Mouse (Mus musculus): ENCODE data around the gene Sdk1. TPM values are rescaled to one million over a fixed set of nuclear protein-coding genes. Genes with fewer than 3 reads are reported as not detected.

The Sdk1 gene
- polyA plus RNA-seq, 1 experiment from 2014 or later: 2.3 TPM

GRCm38 (mm10) chr5:141542890-141543666, 301.8 kb downstream of the Sdk1 start:
- H3K36me3 ChIP-seq (ENCODE audit: control insufficient read depth, insufficient read depth, low read length): no peaks in the 10 kb centered on the region
- peaks cover 4% of the 10 kb centered on the region; the same call in 1 of the 2 replicates for H3K4me1 ChIP-seq (ENCODE audit: control insufficient read depth, insufficient read depth, low read length)
- H3K4me2 ChIP-seq (ENCODE audit: low read depth): no peak overlapping the region
- no peak overlapping the region for H3K4me3 ChIP-seq (ENCODE audit: low read depth, low read length)
- WGBS: 18% methylated on average over 8 of the region's 8 CpGs
- H3K27me3 ChIP-seq (ENCODE audit: control insufficient read depth, insufficient read depth, low read length): no peaks in the 10 kb centered on the region
- H3K9ac ChIP-seq (ENCODE audit: low read length): no peak overlapping the region
- no peak for ATAC-seq (ENCODE audit: insufficient read depth, low FRiP score, low TSS enrichment)
- DNase-seq (ENCODE audit: low spot score): no peak
- H3K27ac ChIP-seq (ENCODE audit: low read depth, low read length): no peak overlapping the region
- H3K9me3 ChIP-seq (ENCODE audit: control insufficient read depth, low read length): no peaks in the 10 kb centered on the region

- no peak for ATAC-seq (ENCODE audit: insufficient read depth, low FRiP score, low TSS enrichment)
- H3K36me3 ChIP-seq (ENCODE audit: control insufficient read depth, insufficient read depth, low read length): no peaks in the 10 kb centered on the region
- no peak overlapping the region for H3K9ac ChIP-seq (ENCODE audit: low read length)
- no peaks in the 10 kb centered on the region for H3K4me1 ChIP-seq (ENCODE audit: control insufficient read depth, insufficient read depth, low read length)
- H3K27ac ChIP-seq (ENCODE audit: low read depth, low read length): no peak overlapping the region
- WGBS: 52% methylated on average over 9 of the region's 9 CpGs
- no peak overlapping the region for H3K4me3 ChIP-seq (ENCODE audit: low read depth, low read length)
- no peak for DNase-seq (ENCODE audit: low spot score)
- H3K4me2 ChIP-seq (ENCODE audit: low read depth): no peak overlapping the region
- H3K27me3 ChIP-seq (ENCODE audit: control insufficient read depth, insufficient read depth, low read length): no peaks in the 10 kb centered on the region
- H3K9me3 ChIP-seq (ENCODE audit: control insufficient read depth, low read length): no peaks in the 10 kb centered on the region
Measured at GRCm38 (mm10) chr5:141553444-141553843, 312.2 kb downstream of the Sdk1 start.

- DNase-seq (ENCODE audit: low spot score) (no peak), ATAC-seq (ENCODE audit: insufficient read depth, low FRiP score, low TSS enrichment) (no peak)
- no peaks in the 10 kb centered on the region for H3K9me3 ChIP-seq (ENCODE audit: control insufficient read depth, low read length)
- WGBS: 55% methylated on average over 4 of the region's 4 CpGs
- H3K4me2 ChIP-seq (ENCODE audit: low read depth): no peak overlapping the region
- H3K36me3 ChIP-seq (ENCODE audit: control insufficient read depth, insufficient read depth, low read length): no peaks in the 10 kb centered on the region
- H3K27me3 ChIP-seq (ENCODE audit: control insufficient read depth, insufficient read depth, low read length): no peaks in the 10 kb centered on the region
- H3K27ac ChIP-seq (ENCODE audit: low read depth, low read length): no peak overlapping the region
- no peak overlapping the region for H3K9ac ChIP-seq (ENCODE audit: low read length)
- no peak overlapping the region for H3K4me3 ChIP-seq (ENCODE audit: low read depth, low read length)
- H3K4me1 ChIP-seq (ENCODE audit: control insufficient read depth, insufficient read depth, low read length): no peaks in the 10 kb centered on the region
Measured at GRCm38 (mm10) chr5:141558731-141559130, 317.4 kb downstream of the Sdk1 start.

GRCm38 (mm10) chr5:141560325-141560724, 319.0 kb downstream of the Sdk1 start:
- WGBS: 47% methylated on average over 5 of the region's 5 CpGs
- DNase-seq (ENCODE audit: low spot score) (no peak), ATAC-seq (ENCODE audit: insufficient read depth, low FRiP score, low TSS enrichment) (no peak)

GRCm38 (mm10) chr5:141561989-141562560, 320.8 kb downstream of the Sdk1 start:
- H3K27ac ChIP-seq (ENCODE audit: low read depth, low read length): no peak overlapping the region
- H3K4me3 ChIP-seq (ENCODE audit: low read depth, low read length): no peak overlapping the region
- 73% methylated on average over 3 of the region's 3 CpGs for WGBS
- H3K4me1 ChIP-seq (ENCODE audit: control insufficient read depth, insufficient read depth, low read length): no peaks in the 10 kb centered on the region
- ATAC-seq (ENCODE audit: insufficient read depth, low FRiP score, low TSS enrichment) (no peak), DNase-seq (ENCODE audit: low spot score) (no peak)
- H3K27me3 ChIP-seq (ENCODE audit: control insufficient read depth, insufficient read depth, low read length): no peaks in the 10 kb centered on the region
- H3K36me3 ChIP-seq (ENCODE audit: control insufficient read depth, insufficient read depth, low read length): no peaks in the 10 kb centered on the region
- no peak overlapping the region for H3K4me2 ChIP-seq (ENCODE audit: low read depth)
- H3K9me3 ChIP-seq (ENCODE audit: control insufficient read depth, low read length): no peaks in the 10 kb centered on the region
- no peak overlapping the region for H3K9ac ChIP-seq (ENCODE audit: low read length)

More at GRCm38 (mm10) chr5:141560325-141560724, 319.0 kb downstream of the Sdk1 start:
- Histone ChIP-seq H3K36me3 (ENCODE audit: control insufficient read depth, insufficient read depth, low read length) (no peaks in the 10 kb centered on the region), H3K27me3 (ENCODE audit: control insufficient read depth, insufficient read depth, low read length) (no peaks in the 10 kb centered on the region), H3K4me2 (ENCODE audit: low read depth) (no peak overlapping the region), H3K4me1 (ENCODE audit: control insufficient read depth, insufficient read depth, low read length) (no peaks in the 10 kb centered on the region), H3K27ac (ENCODE audit: low read depth, low read length) (no peak overlapping the region), H3K9me3 (ENCODE audit: control insufficient read depth, low read length) (no peaks in the 10 kb centered on the region), H3K9ac (ENCODE audit: low read length) (no peak overlapping the region), H3K4me3 (ENCODE audit: low read depth, low read length) (no peak overlapping the region)

GRCm38 (mm10) chr5:141564197-141564596, 322.9 kb downstream of the Sdk1 start:
- no peak for DNase-seq (ENCODE audit: low spot score)
- H3K27me3 ChIP-seq (ENCODE audit: control insufficient read depth, insufficient read depth, low read length): no peaks in the 10 kb centered on the region
- WGBS: 85% methylated on average over 5 of the region's 5 CpGs
- H3K36me3 ChIP-seq (ENCODE audit: control insufficient read depth, insufficient read depth, low read length): no peaks in the 10 kb centered on the region
- H3K4me3 ChIP-seq (ENCODE audit: low read depth, low read length): no peak overlapping the region
- no peaks in the 10 kb centered on the region for H3K4me1 ChIP-seq (ENCODE audit: control insufficient read depth, insufficient read depth, low read length)
- no peaks in the 10 kb centered on the region for H3K9me3 ChIP-seq (ENCODE audit: control insufficient read depth, low read length)
- no peak for ATAC-seq (ENCODE audit: insufficient read depth, low FRiP score, low TSS enrichment)
- no peak overlapping the region for H3K4me2 ChIP-seq (ENCODE audit: low read depth)
- no peak overlapping the region for H3K27ac ChIP-seq (ENCODE audit: low read depth, low read length)
- H3K9ac ChIP-seq (ENCODE audit: low read length): no peak overlapping the region

- H3K4me3 ChIP-seq (ENCODE audit: low read depth, low read length): no peak overlapping the region
- WGBS: 83% methylated on average over 2 of the region's 2 CpGs
- ATAC-seq (ENCODE audit: insufficient read depth, low FRiP score, low TSS enrichment) (no peak), DNase-seq (ENCODE audit: low spot score) (no peak)
- H3K27ac ChIP-seq (ENCODE audit: low read depth, low read length): no peak overlapping the region
- H3K9ac ChIP-seq (ENCODE audit: low read length): no peak overlapping the region
- no peaks in the 10 kb centered on the region for H3K4me1 ChIP-seq (ENCODE audit: control insufficient read depth, insufficient read depth, low read length)
- H3K9me3 ChIP-seq (ENCODE audit: control insufficient read depth, low read length): no peaks in the 10 kb centered on the region
- no peaks in the 10 kb centered on the region for H3K27me3 ChIP-seq (ENCODE audit: control insufficient read depth, insufficient read depth, low read length)
- no peaks in the 10 kb centered on the region for H3K36me3 ChIP-seq (ENCODE audit: control insufficient read depth, insufficient read depth, low read length)
- no peak overlapping the region for H3K4me2 ChIP-seq (ENCODE audit: low read depth)
Measured at GRCm38 (mm10) chr5:141568106-141568505, 326.8 kb downstream of the Sdk1 start.

GRCm38 (mm10) chr5:141570442-141570841, 329.2 kb downstream of the Sdk1 start:
- DNase-seq (ENCODE audit: low spot score) (no peak), ATAC-seq (ENCODE audit: insufficient read depth, low FRiP score, low TSS enrichment) (no peak)
- no peaks in the 10 kb centered on the region for H3K27me3 ChIP-seq (ENCODE audit: control insufficient read depth, insufficient read depth, low read length)

GRCm38 (mm10) chr5:141574263-141574662, 333.0 kb downstream of the Sdk1 start:
- H3K4me3 ChIP-seq (ENCODE audit: low read depth, low read length): no peak overlapping the region
- no peak overlapping the region for H3K4me2 ChIP-seq (ENCODE audit: low read depth)
- WGBS: 94% methylated on average over 1 of the region's 1 CpGs
- no peak overlapping the region for H3K9ac ChIP-seq (ENCODE audit: low read length)
- no peaks in the 10 kb centered on the region for H3K4me1 ChIP-seq (ENCODE audit: control insufficient read depth, insufficient read depth, low read length)
- H3K36me3 ChIP-seq (ENCODE audit: control insufficient read depth, insufficient read depth, low read length): no peaks in the 10 kb centered on the region
- ATAC-seq (ENCODE audit: insufficient read depth, low FRiP score, low TSS enrichment) (no peak), DNase-seq (ENCODE audit: low spot score) (no peak)
- no peak overlapping the region for H3K27ac ChIP-seq (ENCODE audit: low read depth, low read length)
- no peaks in the 10 kb centered on the region for H3K9me3 ChIP-seq (ENCODE audit: control insufficient read depth, low read length)
- no peaks in the 10 kb centered on the region for H3K27me3 ChIP-seq (ENCODE audit: control insufficient read depth, insufficient read depth, low read length)

More at GRCm38 (mm10) chr5:141570442-141570841, 329.2 kb downstream of the Sdk1 start:
- Histone ChIP-seq H3K4me1 (ENCODE audit: control insufficient read depth, insufficient read depth, low read length) (no peaks in the 10 kb centered on the region), H3K4me2 (ENCODE audit: low read depth) (no peak overlapping the region), H3K4me3 (ENCODE audit: low read depth, low read length) (no peak overlapping the region), H3K27ac (ENCODE audit: low read depth, low read length) (no peak overlapping the region), H3K9me3 (ENCODE audit: control insufficient read depth, low read length) (no peaks in the 10 kb centered on the region), H3K36me3 (ENCODE audit: control insufficient read depth, insufficient read depth, low read length) (no peaks in the 10 kb centered on the region), H3K9ac (ENCODE audit: low read length) (no peak overlapping the region)
- WGBS: 82% methylated on average over 6 of the region's 6 CpGs
